Comparison of ENCODE assay signal across 9 mouse cellular contexts in the genomic region with DNA sequence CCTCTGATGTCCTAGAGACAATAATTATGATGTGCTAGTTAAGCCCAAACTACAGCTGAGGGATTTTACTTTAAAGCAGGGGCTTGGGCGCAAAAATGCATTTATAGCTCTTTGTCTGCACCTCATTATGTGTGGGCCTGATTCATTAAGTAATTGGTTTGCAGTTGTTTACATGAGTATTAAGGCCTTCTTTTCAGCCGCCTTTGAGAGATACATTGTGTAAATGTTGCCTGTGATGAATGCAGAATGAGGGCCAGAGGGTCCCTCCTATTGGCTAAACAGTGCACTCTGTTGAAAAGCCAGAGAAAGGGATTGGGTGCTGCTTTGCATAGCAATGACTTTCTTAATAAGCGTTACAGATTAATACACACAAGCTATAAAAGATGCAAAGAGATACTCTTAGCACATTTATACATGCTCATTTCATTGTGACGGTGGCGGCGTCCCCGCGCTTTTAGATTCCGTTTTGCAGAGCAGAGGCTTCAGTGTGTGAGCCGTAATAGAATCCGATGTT. TPM values are rescaled to one million over a fixed set of nuclear protein-coding genes. Genes with fewer than 3 reads are reported as not detected.
DNase-seq lines count a peak whose midpoint lies in the region; ATAC-seq lines count a peak whose summit lies in the region.
"Had no signal": no experiment of that assay in that cellular context is flagged by ENCODE, and none has a peak within 500 bp of the region (broad histone marks: within the 10 kb centered on the region; RNA-seq: fewer than 3 reads in every experiment).

No protein-coding gene starts in this region.

- H3K4me3 ChIP-seq in kidney, embryonic 14.5 days (ENCODE audit: low read length), result peak overlapping the region; percentile 37
- peak overlapping the region; percentile 25 for H3K4me3 ChIP-seq in embryonic facial prominence, embryonic 12.5 days
- no peak overlapping the region; the same call in 1 of the 2 replicates for H3K4me3 ChIP-seq in liver, embryonic 13.5 days (replicated peaks)
- H3K4me3 ChIP-seq in stomach, embryonic 16.5 days (replicated peaks; ENCODE audit: low read length), result peak overlapping the region; percentile 31
- H3K4me3 ChIP-seq: erythroblast, embryonic 14.5 days had no signal

- peak overlapping the region; percentile 69 for H3K4me2 ChIP-seq in kidney, embryonic 14.5 days (replicated peaks; ENCODE audit: low read depth, low read length)
- H3K4me2 ChIP-seq in embryonic facial prominence, embryonic 12.5 days (replicated peaks), result peak overlapping the region; percentile 55
- peak overlapping the region; percentile 47 for H3K4me2 ChIP-seq in liver, embryonic 13.5 days
- peak overlapping the region; percentile 62 for H3K4me2 ChIP-seq in stomach, embryonic 16.5 days (ENCODE audit: low read depth, low read length)

- no peaks in the 10 kb centered on the region for H3K27me3 ChIP-seq in kidney, embryonic 14.5 days (ENCODE audit: control insufficient read depth, insufficient read depth, low read length)
- H3K27me3 ChIP-seq in embryonic facial prominence, embryonic 12.5 days, result no peaks in the 10 kb centered on the region
- no peaks in the 10 kb centered on the region for H3K27me3 ChIP-seq in liver, embryonic 13.5 days
- no peaks in the 10 kb centered on the region for H3K27me3 ChIP-seq in stomach, embryonic 16.5 days (ENCODE audit: control insufficient read depth, insufficient read depth, low read length)

- no peaks in the 10 kb centered on the region for H3K9me3 ChIP-seq in kidney, embryonic 14.5 days (ENCODE audit: control insufficient read depth, low read length)
- H3K9me3 ChIP-seq in embryonic facial prominence, embryonic 12.5 days, result no peaks in the 10 kb centered on the region
- H3K9me3 ChIP-seq in liver, embryonic 13.5 days (replicated peaks), result no peaks in the 10 kb centered on the region
- no peaks in the 10 kb centered on the region for H3K9me3 ChIP-seq in stomach, embryonic 16.5 days (replicated peaks; ENCODE audit: control insufficient read depth, low read length)

- no peaks in the 10 kb centered on the region for H3K4me1 ChIP-seq in kidney, embryonic 14.5 days (ENCODE audit: control insufficient read depth, insufficient read depth, low read length)
- no peaks in the 10 kb centered on the region for H3K4me1 ChIP-seq in embryonic facial prominence, embryonic 12.5 days
- peaks cover 4% of the 10 kb centered on the region; the same call in 1 of the 2 replicates for H3K4me1 ChIP-seq in liver, embryonic 13.5 days (replicated peaks)
- H3K4me1 ChIP-seq in stomach, embryonic 16.5 days (ENCODE audit: control insufficient read depth, insufficient read depth, low read length), result peaks cover 7% of the 10 kb centered on the region; the same call in 1 of the 2 replicates

- H3K36me3 ChIP-seq in kidney, embryonic 14.5 days (ENCODE audit: control insufficient read depth, insufficient read depth, low read length), result no peaks in the 10 kb centered on the region
- no peaks in the 10 kb centered on the region for H3K36me3 ChIP-seq in embryonic facial prominence, embryonic 12.5 days
- no peaks in the 10 kb centered on the region for H3K36me3 ChIP-seq in liver, embryonic 13.5 days
- no peaks in the 10 kb centered on the region for H3K36me3 ChIP-seq in stomach, embryonic 16.5 days (ENCODE audit: control insufficient read depth, insufficient read depth, low read length)

- DNase-seq in kidney, postnatal 10 days, result no peak
- DNase-seq in hindlimb bud, embryonic 11.5 days (ENCODE audit: extremely low spot score, low read depth, low spot score), result peak; percentile 14
- DNase-seq in liver, embryonic 13.5 days, result no peak
- no peak for DNase-seq in spleen, postnatal 36 days (ENCODE audit: low spot score in 2 of 2)
- DNase-seq in urinary bladder, adult 2 months (ENCODE audit: low spot score), result no peak

- H3K9ac ChIP-seq in kidney, embryonic 14.5 days (ENCODE audit: low read depth, low read length), result peak overlapping the region; percentile 28; the same call in 1 of the 2 replicates
- peak overlapping the region; percentile 27; the same call in 1 of the 2 replicates for H3K9ac ChIP-seq in embryonic facial prominence, embryonic 12.5 days
- no peak overlapping the region for H3K9ac ChIP-seq in liver, embryonic 13.5 days
- 0 out of 2 replicates have a peak overlapping the region, but pooled peaks have one; percentile 40 for H3K9ac ChIP-seq in stomach, embryonic 16.5 days (ENCODE audit: low read length)

- peak; percentile 79 for ATAC-seq in kidney, embryonic 14.5 days (ENCODE audit: low FRiP score, low TSS enrichment)
- ATAC-seq in embryonic facial prominence, embryonic 12.5 days (ENCODE audit: insufficient number of reproducible peaks, insufficient read depth, low FRiP score, low TSS enrichment), result no peak
- ATAC-seq in liver, embryonic 13.5 days (ENCODE audit: low read depth), result no peak
- ATAC-seq in stomach, embryonic 16.5 days (ENCODE audit: insufficient read depth, low FRiP score), result no peak

- WGBS in kidney, embryonic 14.5 days, result 7% methylated on average over 11 of the region's 11 CpGs
- 15% methylated on average over 11 of the region's 11 CpGs for WGBS in embryonic facial prominence, embryonic 12.5 days
- WGBS in liver, embryonic 13.5 days (ENCODE audit: insufficient replicate concordance), result 46% methylated on average over 11 of the region's 11 CpGs
- 19% methylated on average over 11 of the region's 11 CpGs for WGBS in stomach, embryonic 16.5 days

- H3K27ac ChIP-seq in kidney, embryonic 14.5 days (ENCODE audit: low read depth, low read length), result no peak overlapping the region
- no peak overlapping the region for H3K27ac ChIP-seq in embryonic facial prominence, embryonic 12.5 days
- H3K27ac ChIP-seq in liver, embryonic 13.5 days, result no peak overlapping the region
- no peak overlapping the region for H3K27ac ChIP-seq in stomach, embryonic 16.5 days (ENCODE audit: low read length)

RNA-seq across cellular contexts. Expression of a gene that starts 54.3 kb away (rescaled TPM):
- 83.9 and 105 TPM in 2 replicates for polyA plus RNA-seq in kidney, embryonic 14.5 days (2014; fragmentation: Nextera tagmentation; extraction: Ambion mirVana)
- 88.4 and 94.0 TPM in 2 replicates for polyA plus RNA-seq in embryonic facial prominence, embryonic 12.5 days (2016; fragmentation: Nextera tagmentation; extraction: Ambion mirVana)
- 38.6 and 45.4 TPM in 2 replicates for polyA plus RNA-seq in liver, embryonic 13.5 days (2015; fragmentation: Nextera tagmentation; extraction: Ambion mirVana)
- polyA plus RNA-seq in stomach, embryonic 16.5 days (2015; fragmentation: Nextera tagmentation; extraction: Ambion mirVana), result 67.4 and 67.8 TPM in 2 replicates
- polyA plus RNA-seq in urinary bladder, adult 2 months (2012; rRNA removed), result 39.9 and 41.5 TPM in 2 replicates
